Mouse (Mus musculus) MEL (cell line): Measurements from ENCODE around the gene Olfr420. TPM values are rescaled to one million over a fixed set of nuclear protein-coding genes. Genes with fewer than 3 reads are reported as not detected.

Experiments used
- DNase-seq: peaks from one replicate; pipeline ENCODE4 v3.0.0; 2011; ENCODE audit warnings: low read depth, low spot score
- H3K27ac ChIP-seq: 2 replicates; pipeline ENCODE4 v1.5.1; 2012; ENCODE audit warnings: low read depth, mild to moderate bottlenecking, control low read depth, low read length, moderate library complexity; ENCODE audit not compliant: control insufficient read depth
- H3K27me3 ChIP-seq, 2 experiments: fragments of 150-350 bp in 1 of 2; sonication (generic) in 1 of 2; 2 replicates each; pipeline ENCODE4 v1.6.1; 2012; ENCODE audit warnings: low read length in 2 of 2, mild to moderate bottlenecking in 2 of 2, improper control_type of control experiment in 1 of 2, moderate library complexity in 1 of 2; ENCODE audit not compliant: insufficient read depth in 2 of 2, control insufficient read depth in 1 of 2
- H3K36me3 ChIP-seq, 2 experiments: 2 replicates each; pipeline ENCODE4 v1.6.1; 2012 to 2014; ENCODE audit warnings: low read length in 2 of 2, improper control_type of control experiment in 1 of 2, inconsistent platforms in 1 of 2, mild to moderate bottlenecking in 1 of 2; ENCODE audit not compliant: insufficient read depth in 2 of 2, control insufficient read depth in 1 of 2
- H3K4me1 ChIP-seq, 2 experiments: fragments of 150-350 bp in 1 of 2; sonication (generic) in 1 of 2; 2 replicates each; pipeline ENCODE4 v1.6.1; 2012; ENCODE audit warnings: low read length in 2 of 2, improper control_type of control experiment in 1 of 2, mild to moderate bottlenecking in 1 of 2; ENCODE audit not compliant: insufficient read depth in 2 of 2, control insufficient read depth in 1 of 2
- H3K4me3 ChIP-seq, 2 experiments: fragments of 150-350 bp in 1 of 2; sonication (generic) in 1 of 2; 2 replicates each; pipeline ENCODE4 v1.5.1; 2012; ENCODE audit warnings: low read depth in 2 of 2, low read length in 2 of 2, mild to moderate bottlenecking in 2 of 2, moderate library complexity in 2 of 2, control low read depth in 1 of 2, improper control_type of control experiment in 1 of 2; ENCODE audit not compliant: control insufficient read depth in 1 of 2, insufficient read depth in 1 of 2
- H3K79me2 ChIP-seq: 2 replicates; pipeline ENCODE4 v1.6.1; 2012; ENCODE audit warnings: mild to moderate bottlenecking, low read length, moderate library complexity; ENCODE audit not compliant: control insufficient read depth, poor library complexity, insufficient read depth
- H3K9ac ChIP-seq: 2 replicates; pipeline ENCODE4 v1.6.1; 2012; ENCODE audit warnings: low read depth, mild to moderate bottlenecking, control low read depth, low read length, moderate library complexity; ENCODE audit not compliant: control insufficient read depth, poor library complexity, severe bottlenecking
- H3K9me3 ChIP-seq: fragments of 150-350 bp; sonication (generic); replicated peaks from 2 replicates; pipeline ENCODE4 v1.6.1; 2012; ENCODE audit warnings: mild to moderate bottlenecking, low read length, improper control_type of control experiment, moderate library complexity; ENCODE audit not compliant: insufficient read depth
- BHLHE40 ChIP-seq: IDR thresholded peaks from 2 replicates; pipeline ENCODE4 v1.6.1; 2012; ENCODE audit warnings: low read depth, mild to moderate bottlenecking, inconsistent platforms, low read length, improper control_type of control experiment, borderline replicate concordance
- E2F4 ChIP-seq: IDR thresholded peaks from 2 replicates; pipeline ENCODE4 v1.6.1; 2011; ENCODE audit warnings: low read depth, low read length, improper control_type of control experiment, borderline replicate concordance
- EP300 ChIP-seq, 2 experiments: IDR thresholded peaks; 2 replicates each; pipeline ENCODE4 v1.6.1; 2011; ENCODE audit warnings: improper control_type of control experiment in 2 of 2, low read length in 2 of 2, low read depth in 1 of 2, mild to moderate bottlenecking in 1 of 2
- ETS1 ChIP-seq: IDR thresholded peaks from 2 replicates; pipeline ENCODE4 v1.6.1; 2012; ENCODE audit warnings: low read depth, mild to moderate bottlenecking, inconsistent platforms, low read length, improper control_type of control experiment, moderate library complexity
- GABPA ChIP-seq: IDR thresholded peaks from 2 replicates; pipeline ENCODE4 v1.6.1; 2012; ENCODE audit warnings: low read depth, mild to moderate bottlenecking, inconsistent platforms, low read length, improper control_type of control experiment, moderate library complexity
- GATA1 ChIP-seq: IDR thresholded peaks from 2 replicates; pipeline ENCODE4 v1.6.1; 2011; ENCODE audit warnings: low read depth, low read length, improper control_type of control experiment
- HCFC1 ChIP-seq: IDR thresholded peaks from 2 replicates; pipeline ENCODE4 v1.6.1; 2012; ENCODE audit warnings: low read depth, mild to moderate bottlenecking, inconsistent platforms, low read length, improper control_type of control experiment, moderate library complexity
- KAT2A ChIP-seq: conservative IDR thresholded peaks from 2 replicates; pipeline ENCODE4 v1.6.1; 2012; ENCODE audit warnings: low read depth, low read length, improper control_type of control experiment, inconsistent platforms
- MAFK ChIP-seq: IDR thresholded peaks from 2 replicates; pipeline ENCODE4 v1.6.1; 2011; ENCODE audit warnings: low read depth, mild to moderate bottlenecking, low read length, improper control_type of control experiment, borderline replicate concordance
- MEF2A ChIP-seq: IDR thresholded peaks from 2 replicates; pipeline ENCODE4 v1.6.1; 2014; ENCODE audit warnings: low read depth, mild to moderate bottlenecking, inconsistent platforms, low read length, improper control_type of control experiment; ENCODE audit not compliant: poor library complexity, insufficient replicate concordance, severe bottlenecking; ENCODE audit errors: extremely low read depth
- MXI1 ChIP-seq: IDR thresholded peaks from 2 replicates; pipeline ENCODE4 v1.6.1; 2011; ENCODE audit warnings: mild to moderate bottlenecking, low read depth, low read length, improper control_type of control experiment
- MYC ChIP-seq: IDR thresholded peaks from 2 replicates; pipeline ENCODE4 v1.6.1; 2011; ENCODE audit warnings: low read depth, mild to moderate bottlenecking, low read length, improper control_type of control experiment, moderate library complexity
- POLR2A ChIP-seq, 2 experiments: IDR thresholded peaks; 2 replicates each; pipeline ENCODE4 v1.6.1; 2011 to 2012; ENCODE audit warnings: low read length in 2 of 2, mild to moderate bottlenecking in 2 of 2, control low read depth in 1 of 2, improper control_type of control experiment in 1 of 2, low read depth in 1 of 2, moderate library complexity in 1 of 2; ENCODE audit not compliant: control insufficient read depth in 1 of 2, insufficient read depth in 1 of 2, poor library complexity in 1 of 2
- POLR2AphosphoS2 ChIP-seq: IDR thresholded peaks from 2 replicates; pipeline ENCODE4 v1.6.1; 2011; ENCODE audit warnings: low read length, improper control_type of control experiment
- RAD21 ChIP-seq: IDR thresholded peaks from 2 replicates; pipeline ENCODE4 v1.6.1; 2011; ENCODE audit warnings: mild to moderate bottlenecking, low read depth, low read length, improper control_type of control experiment
- RCOR1 ChIP-seq: IDR thresholded peaks from 2 replicates; pipeline ENCODE4 v1.6.1; 2012; ENCODE audit warnings: low read depth, mild to moderate bottlenecking, inconsistent platforms, low read length, improper control_type of control experiment
- SIN3A ChIP-seq: IDR thresholded peaks from 2 replicates; pipeline ENCODE4 v1.6.1; 2012; ENCODE audit warnings: low read length, improper control_type of control experiment, inconsistent platforms
- TAL1 ChIP-seq: IDR thresholded peaks from 2 replicates; pipeline ENCODE4 v1.6.1; 2012; ENCODE audit warnings: mild to moderate bottlenecking, inconsistent platforms, low read length, moderate library complexity, mixed read lengths
- TCF12 ChIP-seq: IDR thresholded peaks from 2 replicates; pipeline ENCODE4 v1.6.1; 2014; ENCODE audit warnings: low read depth, mild to moderate bottlenecking, inconsistent platforms, low read length, improper control_type of control experiment, moderate library complexity
- UBTF ChIP-seq: IDR thresholded peaks from 2 replicates; pipeline ENCODE4 v1.6.1; 2012; ENCODE audit warnings: low read depth, mild to moderate bottlenecking, inconsistent platforms, low read length, improper control_type of control experiment, moderate library complexity, borderline replicate concordance; ENCODE audit not compliant: insufficient read depth
- ZC3H11A ChIP-seq: IDR thresholded peaks from 2 replicates; pipeline ENCODE4 v1.6.1; 2012; ENCODE audit warnings: low read depth, mild to moderate bottlenecking, inconsistent platforms, low read length, improper control_type of control experiment
- ZMIZ1 ChIP-seq: IDR thresholded peaks from 2 replicates; pipeline ENCODE4 v1.6.1; 2012; ENCODE audit warnings: low read depth, mild to moderate bottlenecking, inconsistent platforms, low read length, improper control_type of control experiment, moderate library complexity
- ZNF384 ChIP-seq: IDR thresholded peaks from 2 replicates; pipeline ENCODE4 v1.6.1; 2012; ENCODE audit warnings: low read depth, mild to moderate bottlenecking, inconsistent platforms, low read length, improper control_type of control experiment
- polyA plus RNA-seq, 2 experiments: library from polyadenylated mRNA; stranded (reverse) in 1 of 2; unstranded in 1 of 2; fragments of >175 nt in 1 of 2; fragments of >200 nt in 1 of 2; gene quantifications; 2 replicates each; pipeline versions ENCODE4 v1.2.1 to v1.2.4; 2012; ENCODE audit warnings: low replicate concordance in 2 of 2, low read depth in 1 of 2; ENCODE audit not compliant: insufficient read length in 2 of 2, insufficient read depth in 1 of 2, missing spikeins in 1 of 2
- total RNA-seq: library from RNA; depleted of rRNA; stranded (reverse); fragments of 300-350 nt; gene quantifications from 2 replicates; pipeline ENCODE4 v1.2.3, GENCODE M21; 2012

Olfr420 gene
- total and polyA plus RNA-seq, 3 experiments = not detected

GRCm38 (mm10) chr1:174131999-174132398 is 23.4 kb upstream of the Olfr420 start:
- Histone ChIP-seq H3K9ac (no peak overlapping the region), H3K79me2 (no peaks in the 10 kb centered on the region), H3K9me3 (no peaks in the 10 kb centered on the region), H3K27me3 (no peaks in the 10 kb centered on the region), H3K4me3 (no peak overlapping the region), H3K36me3 (no peaks in the 10 kb centered on the region), H3K4me1 (no peaks in the 10 kb centered on the region), H3K27ac (no peak overlapping the region)
- TF ChIP-seq TAL1 (no peak), E2F4 (no peak), GATA1 (no peak), TCF12 (no peak), POLR2AphosphoS2 (no peak), UBTF (no peak), BHLHE40 (no peak), SIN3A (no peak), HCFC1 (no peak), MAFK (no peak), ETS1 (no peak), POLR2A (IDR thresholded peaks at IDR 0.05; ENCODE audit: control insufficient read depth in 1 of 2, insufficient read depth in 1 of 2, low read depth in 1 of 2, low read length in 2 of 2, poor library complexity in 1 of 2) (no peak)
- no peak for DNase-seq

DNA sequence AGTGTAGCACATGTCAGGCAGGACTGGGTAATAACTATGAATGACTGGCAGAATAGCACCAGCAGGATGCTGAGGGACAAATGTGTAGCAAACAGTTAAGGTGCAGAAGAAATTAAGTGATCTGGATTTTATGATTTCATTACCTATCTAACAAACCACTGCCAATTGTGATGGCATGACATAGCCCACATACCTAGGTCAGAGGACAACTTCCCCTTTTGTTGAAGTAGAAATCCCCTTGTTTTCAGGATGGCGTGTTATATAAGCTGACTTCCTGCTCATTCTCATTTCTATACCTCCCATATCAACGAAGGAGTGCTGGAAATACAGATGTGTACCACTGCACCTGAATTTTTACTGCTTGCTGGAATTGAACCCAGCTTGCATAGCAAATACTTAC is 14.0 kb upstream of the Olfr420 start:
- Histone ChIP-seq H3K4me3 (no peak overlapping the region), H3K9me3 (no peaks in the 10 kb centered on the region), H3K27ac (no peak overlapping the region), H3K4me1 (no peaks in the 10 kb centered on the region), H3K79me2 (no peaks in the 10 kb centered on the region), H3K27me3 (peaks cover 0 to 2% of the 10 kb centered on the region in 2 experiments; a peak in 1 of 4 replicates), H3K36me3 (no peaks in the 10 kb centered on the region), H3K9ac (no peak overlapping the region)
- peak; percentile 13 for DNase-seq
- TF ChIP-seq ZC3H11A = no peak
- no peak for TF ChIP-seq MXI1
- TF ChIP-seq RCOR1 = no peak
- no peak for TF ChIP-seq POLR2A (IDR thresholded peaks at IDR 0.05; ENCODE audit: control insufficient read depth in 1 of 2, insufficient read depth in 1 of 2, low read depth in 1 of 2, low read length in 2 of 2, poor library complexity in 1 of 2)

- no peak for DNase-seq
- Histone ChIP-seq H3K4me1 (no peaks in the 10 kb centered on the region), H3K4me3 (no peak overlapping the region), H3K27ac (no peak overlapping the region), H3K27me3 (no peaks in the 10 kb centered on the region; a peak in 1 of 4 replicates), H3K79me2 (no peaks in the 10 kb centered on the region), H3K9ac (no peak overlapping the region), H3K36me3 (no peaks in the 10 kb centered on the region), H3K9me3 (no peaks in the 10 kb centered on the region)
- TF ChIP-seq EP300 (IDR thresholded peaks at IDR 0.05; ENCODE audit: low read depth in 1 of 2, low read length in 2 of 2) (no peak), MEF2A (no peak), E2F4 (no peak), UBTF (no peak), GABPA (no peak), RAD21 (no peak), ZMIZ1 (no peak), MAFK (no peak), MYC (no peak), ZNF384 (no peak), POLR2A (IDR thresholded peaks at IDR 0.05; ENCODE audit: control insufficient read depth in 1 of 2, insufficient read depth in 1 of 2, low read depth in 1 of 2, low read length in 2 of 2, poor library complexity in 1 of 2) (no peak), KAT2A (no peak)
Observed at GRCm38 (mm10) chr1:174146696-174147095, 8.7 kb upstream of the Olfr420 start.
